Mouse (Mus musculus): ENCODE results near the gene Sept6. TPM values are rescaled to one million over a fixed set of nuclear protein-coding genes. Genes with fewer than 3 reads are reported as not detected.

Gene Sept6
- polyA plus RNA-seq, 1 experiment from 2014 or later = 38.9 TPM

GRCm38 (mm10) chrX:36969501-36969900 is 22.1 kb downstream of the Sept6 start:
- Histone ChIP-seq H3K4me3 (no peak overlapping the region), H3K36me3 (no peaks in the 10 kb centered on the region), H3K9ac (no peak overlapping the region), H3K4me2 (no peak overlapping the region), H3K4me1 (replicated peaks) (peaks cover 13% of the 10 kb centered on the region), H3K9me3 (replicated peaks) (no peaks in the 10 kb centered on the region), H3K27me3 (replicated peaks) (no peaks in the 10 kb centered on the region), H3K27ac (ENCODE audit: poor library complexity, severe bottlenecking) (no peak overlapping the region)
- no peak for ATAC-seq (ENCODE audit: insufficient number of reproducible peaks, low FRiP score)
- 68% methylated on average over 4 of the region's 4 CpGs for WGBS

GRCm38 (mm10) chrX:36956674-36957073 is 34.9 kb downstream of the Sept6 start:
- Histone ChIP-seq H3K9ac (no peak overlapping the region), H3K27me3 (replicated peaks) (no peaks in the 10 kb centered on the region), H3K4me3 (no peak overlapping the region), H3K27ac (ENCODE audit: poor library complexity, severe bottlenecking) (no peak overlapping the region), H3K4me1 (replicated peaks) (no peaks in the 10 kb centered on the region), H3K9me3 (replicated peaks) (no peaks in the 10 kb centered on the region), H3K4me2 (no peak overlapping the region), H3K36me3 (peaks cover 10% of the 10 kb centered on the region; the same call in 1 of the 2 replicates)
- ATAC-seq (ENCODE audit: insufficient number of reproducible peaks, low FRiP score) = no peak
- 50% methylated on average over 2 of the region's 2 CpGs for WGBS

GRCm38 (mm10) chrX:36941106-36941505 is 50.5 kb downstream of the Sept6 start:
- ATAC-seq (ENCODE audit: insufficient number of reproducible peaks, low FRiP score) = no peak
- WGBS = 79% methylated on average over 3 of the region's 3 CpGs
- Histone ChIP-seq H3K36me3 (peaks cover 15% of the 10 kb centered on the region), H3K4me1 (replicated peaks) (0 out of 2 replicates have a peak, but pooled peaks cover 4% of the 10 kb centered on the region), H3K4me3 (no peak overlapping the region), H3K4me2 (no peak overlapping the region), H3K9me3 (replicated peaks) (no peaks in the 10 kb centered on the region), H3K9ac (no peak overlapping the region), H3K27me3 (replicated peaks) (no peaks in the 10 kb centered on the region), H3K27ac (ENCODE audit: poor library complexity, severe bottlenecking) (no peak overlapping the region)

- Histone ChIP-seq H3K36me3 (peaks cover 13% of the 10 kb centered on the region), H3K4me2 (no peak overlapping the region), H3K9me3 (replicated peaks) (no peaks in the 10 kb centered on the region), H3K9ac (no peak overlapping the region), H3K27me3 (replicated peaks) (no peaks in the 10 kb centered on the region), H3K27ac (ENCODE audit: poor library complexity, severe bottlenecking) (no peak overlapping the region), H3K4me3 (no peak overlapping the region), H3K4me1 (replicated peaks) (0 out of 2 replicates have a peak, but pooled peaks cover 4% of the 10 kb centered on the region)
- 63% methylated on average over 4 of the region's 4 CpGs for WGBS
- ATAC-seq (ENCODE audit: insufficient number of reproducible peaks, low FRiP score) = 0 out of 2 replicates have a peak, but pooled peaks have one; percentile 36
Measured at GRCm38 (mm10) chrX:36939806-36940413, 51.7 kb downstream of the Sept6 start.

GRCm38 (mm10) chrX:36935326-36935966 is 56.1 kb downstream of the Sept6 start:
- Histone ChIP-seq H3K27me3 (replicated peaks) (no peaks in the 10 kb centered on the region), H3K27ac (ENCODE audit: poor library complexity, severe bottlenecking) (no peak overlapping the region), H3K9ac (no peak overlapping the region), H3K36me3 (0 out of 2 replicates have a peak, but pooled peaks cover 10% of the 10 kb centered on the region), H3K4me1 (replicated peaks) (0 out of 2 replicates have a peak, but pooled peaks cover 4% of the 10 kb centered on the region), H3K9me3 (replicated peaks) (no peaks in the 10 kb centered on the region), H3K4me3 (no peak overlapping the region), H3K4me2 (no peak overlapping the region)
- WGBS = 51% methylated on average over 7 of the region's 7 CpGs
- ATAC-seq (ENCODE audit: insufficient number of reproducible peaks, low FRiP score) = no peak

GRCm38 (mm10) chrX:36930574-36930973 is 61.0 kb downstream of the Sept6 start:
- H3K4me1 ChIP-seq (replicated peaks) = no peaks in the 10 kb centered on the region; the same call in 1 of the 2 replicates
- no peak overlapping the region for H3K9ac ChIP-seq
- no peak overlapping the region for H3K4me2 ChIP-seq
- H3K27me3 ChIP-seq (replicated peaks) = no peaks in the 10 kb centered on the region
- H3K9me3 ChIP-seq (replicated peaks) = no peaks in the 10 kb centered on the region
- no peak overlapping the region for H3K4me3 ChIP-seq
- no peak overlapping the region for H3K27ac ChIP-seq (ENCODE audit: poor library complexity, severe bottlenecking)
- ATAC-seq (ENCODE audit: insufficient number of reproducible peaks, low FRiP score) = no peak
- 33% methylated on average over 1 of the region's 1 CpGs for WGBS
- 0 out of 2 replicates have a peak, but pooled peaks cover 13% of the 10 kb centered on the region for H3K36me3 ChIP-seq

- Histone ChIP-seq H3K36me3 (0 out of 2 replicates have a peak, but pooled peaks cover 13% of the 10 kb centered on the region), H3K9me3 (replicated peaks) (no peaks in the 10 kb centered on the region), H3K4me2 (no peak overlapping the region), H3K4me1 (replicated peaks) (no peaks in the 10 kb centered on the region; the same call in 1 of the 2 replicates), H3K9ac (no peak overlapping the region), H3K27me3 (replicated peaks) (no peaks in the 10 kb centered on the region), H3K4me3 (no peak overlapping the region), H3K27ac (ENCODE audit: poor library complexity, severe bottlenecking) (no peak overlapping the region)
- ATAC-seq (ENCODE audit: insufficient number of reproducible peaks, low FRiP score) = no peak
- 74% methylated on average over 4 of the region's 4 CpGs for WGBS
Measured at GRCm38 (mm10) chrX:36929694-36930093, 61.9 kb downstream of the Sept6 start.

- H3K4me3 ChIP-seq = no peak overlapping the region
- H3K36me3 ChIP-seq = 0 out of 2 replicates have a peak, but pooled peaks cover 13% of the 10 kb centered on the region
- H3K4me2 ChIP-seq = no peak overlapping the region
- no peaks in the 10 kb centered on the region for H3K9me3 ChIP-seq (replicated peaks)
- no peak overlapping the region for H3K27ac ChIP-seq (ENCODE audit: poor library complexity, severe bottlenecking)
- no peak overlapping the region for H3K9ac ChIP-seq
- no peak for ATAC-seq (ENCODE audit: insufficient number of reproducible peaks, low FRiP score)
- 43% methylated on average over 4 of the region's 4 CpGs for WGBS
- H3K4me1 ChIP-seq (replicated peaks) = no peaks in the 10 kb centered on the region; the same call in 1 of the 2 replicates
- no peaks in the 10 kb centered on the region for H3K27me3 ChIP-seq (replicated peaks)
Measured at GRCm38 (mm10) chrX:36928791-36929190, 62.8 kb downstream of the Sept6 start.

- ATAC-seq (ENCODE audit: insufficient number of reproducible peaks, low FRiP score) = no peak
- H3K9me3 ChIP-seq (replicated peaks) = no peaks in the 10 kb centered on the region
- H3K4me2 ChIP-seq = no peak overlapping the region
- peaks cover 13% of the 10 kb centered on the region for H3K36me3 ChIP-seq
- H3K27ac ChIP-seq (ENCODE audit: poor library complexity, severe bottlenecking) = no peak overlapping the region
- H3K4me1 ChIP-seq (replicated peaks) = no peaks in the 10 kb centered on the region
- H3K27me3 ChIP-seq (replicated peaks) = no peaks in the 10 kb centered on the region
- H3K9ac ChIP-seq = no peak overlapping the region
- WGBS = 80% methylated on average over 4 of the region's 4 CpGs
- H3K4me3 ChIP-seq = no peak overlapping the region
Measured at GRCm38 (mm10) chrX:36921346-36921745, 70.2 kb downstream of the Sept6 start.

- no peaks in the 10 kb centered on the region for H3K4me1 ChIP-seq (replicated peaks)
Measured at GRCm38 (mm10) chrX:36917749-36918148, 73.8 kb downstream of the Sept6 start.

GRCm38 (mm10) chrX:36911343-36911742 is 80.3 kb downstream of the Sept6 start:
- Histone ChIP-seq H3K36me3 (no peaks in the 10 kb centered on the region), H3K27ac (ENCODE audit: poor library complexity, severe bottlenecking) (no peak overlapping the region), H3K27me3 (replicated peaks) (no peaks in the 10 kb centered on the region), H3K4me2 (no peak overlapping the region), H3K9ac (no peak overlapping the region), H3K4me1 (replicated peaks) (no peaks in the 10 kb centered on the region), H3K9me3 (replicated peaks) (no peaks in the 10 kb centered on the region), H3K4me3 (no peak overlapping the region)
- ATAC-seq (ENCODE audit: insufficient number of reproducible peaks, low FRiP score) = no peak
- 42% methylated on average over 12 of the region's 12 CpGs for WGBS

More at GRCm38 (mm10) chrX:36917749-36918148, 73.8 kb downstream of the Sept6 start:
- no peak for ATAC-seq (ENCODE audit: insufficient number of reproducible peaks, low FRiP score)
- no peak overlapping the region for H3K4me3 ChIP-seq
- H3K4me2 ChIP-seq = no peak overlapping the region
- H3K36me3 ChIP-seq = peaks cover 11% of the 10 kb centered on the region
- WGBS = 72% methylated on average over 1 of the region's 1 CpGs
- no peak overlapping the region for H3K27ac ChIP-seq (ENCODE audit: poor library complexity, severe bottlenecking)
- no peaks in the 10 kb centered on the region for H3K27me3 ChIP-seq (replicated peaks)
- H3K9ac ChIP-seq = no peak overlapping the region
- H3K9me3 ChIP-seq (replicated peaks) = no peaks in the 10 kb centered on the region

Data from heart, embryonic 12.5 days (tissue).